Mouse (Mus musculus) forebrain, postnatal 0 days (tissue): ENCODE results near the gene Vps8. TPM values are rescaled to one million over a fixed set of nuclear protein-coding genes. Genes with fewer than 3 reads are reported as not detected.

Experiments used
- ATAC-seq: fragments of 200-750 bp; cut with Nextera tagmentation; 2 replicates; pipeline ENCODE4 v1.8.0; 2017; ENCODE audit warnings: mild to moderate bottlenecking, moderate library complexity
- DNase-seq: peaks from one replicate; pipeline ENCODE4 v3.0.0-alpha.2; 2015
- H3K27ac ChIP-seq: fragments of 300-500 bp; sonication (generic); 2 replicates; pipeline ENCODE4 v1.5.1; 2014; ENCODE audit warnings: low read depth, mild to moderate bottlenecking, antibody characterized with exemption, low read length, moderate library complexity, mixed read lengths
- H3K27me3 ChIP-seq: fragments of 300-500 bp; sonication (generic); 2 replicates; pipeline ENCODE4 v1.6.1; 2014; ENCODE audit warnings: mild to moderate bottlenecking, low read length, mixed read lengths; ENCODE audit not compliant: insufficient read depth
- H3K36me3 ChIP-seq: fragments of 300-500 bp; sonication (generic); 2 replicates; pipeline ENCODE4 v1.6.1; 2014; ENCODE audit warnings: mild to moderate bottlenecking, moderate library complexity; ENCODE audit not compliant: insufficient read depth
- H3K4me1 ChIP-seq: fragments of 300-500 bp; sonication (generic); 2 replicates; pipeline ENCODE4 v1.6.1; 2014; ENCODE audit warnings: antibody characterized with exemption; ENCODE audit not compliant: insufficient read depth
- H3K4me2 ChIP-seq: fragments of 300-500 bp; sonication (generic); 2 replicates; pipeline ENCODE4 v1.6.1; 2014; ENCODE audit warnings: low read depth, mild to moderate bottlenecking, moderate library complexity
- H3K4me3 ChIP-seq: fragments of 300-500 bp; sonication (generic); 2 replicates; pipeline ENCODE4 v1.5.1; 2014; ENCODE audit warnings: low read depth, low read length, mixed read lengths
- H3K9ac ChIP-seq: fragments of 300-500 bp; sonication (generic); 2 replicates; pipeline ENCODE4 v1.6.1; 2014; ENCODE audit warnings: mild to moderate bottlenecking
- H3K9me3 ChIP-seq: fragments of 300-500 bp; sonication (generic); 2 replicates; pipeline ENCODE4 v1.6.1; 2016; ENCODE audit warnings: low read length
- CTCF ChIP-seq: sonication (generic); IDR thresholded peaks from 2 replicates; pipeline ENCODE4 v1.5.1; 2016; ENCODE audit warnings: antibody characterized with exemption, control low read depth, low read depth
- WGBS: fragments of 180-500 bp; shearing (Covaris S2); extraction: QIAGEN DNeasy Blood & Tissue Kit; methylation state at CpG from one replicate; pipeline ENCODE4 v1.1.7; 2014; 5-methylcytosine and 5-hydroxymethylcytosine counted together
- polyA plus RNA-seq: library from polyadenylated mRNA; unstranded; fragments of >200 nt; fragmentation: Nextera tagmentation; extraction: Ambion mirVana; gene quantifications from 2 replicates; pipeline ENCODE4 v1.2.1, GENCODE M21; 2015
- total RNA-seq: library from RNA; depleted of rRNA; stranded (reverse); fragments of >200 nt; gene quantifications from 2 replicates; pipeline ENCODE4 v1.2.3, GENCODE M21; 2014

Vps8 gene
- total and polyA plus RNA-seq, 2 experiments from 2014 or later, result 24.2 to 35.9 TPM

DNA sequence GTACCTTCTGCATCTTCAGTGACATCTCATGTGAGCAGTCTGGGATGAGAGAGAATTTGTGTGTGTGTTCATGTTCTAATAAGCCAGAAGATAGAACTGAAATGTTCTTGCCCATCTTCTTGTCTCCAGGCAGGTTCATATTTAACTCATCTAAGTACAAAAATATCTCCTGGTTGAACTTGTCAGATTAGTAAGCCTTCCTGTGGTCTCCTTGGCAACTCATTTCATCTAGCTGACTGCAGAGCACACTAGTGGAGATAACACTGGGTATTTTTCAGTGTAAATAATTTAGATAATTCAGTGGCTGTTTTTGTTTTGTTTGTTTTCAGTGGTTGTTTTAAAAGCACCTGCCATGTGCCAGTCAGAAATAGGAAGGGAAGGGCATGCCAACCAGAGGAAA, 96.9 kb downstream of the Vps8 start:
- ATAC-seq, result peak; percentile 74; the same call in 1 of the 2 replicates
- Histone ChIP-seq H3K4me3 (no peak overlapping the region), H3K4me2 (no peak overlapping the region), H3K36me3 (peaks cover 3% of the 10 kb centered on the region; the same call in 1 of the 2 replicates), H3K9ac (no peak overlapping the region), H3K9me3 (no peaks in the 10 kb centered on the region), H3K27me3 (no peaks in the 10 kb centered on the region), H3K4me1 (no peaks in the 10 kb centered on the region), H3K27ac (no peak overlapping the region)
- peak; percentile 16 for DNase-seq
- TF ChIP-seq CTCF, result no peak

DNA sequence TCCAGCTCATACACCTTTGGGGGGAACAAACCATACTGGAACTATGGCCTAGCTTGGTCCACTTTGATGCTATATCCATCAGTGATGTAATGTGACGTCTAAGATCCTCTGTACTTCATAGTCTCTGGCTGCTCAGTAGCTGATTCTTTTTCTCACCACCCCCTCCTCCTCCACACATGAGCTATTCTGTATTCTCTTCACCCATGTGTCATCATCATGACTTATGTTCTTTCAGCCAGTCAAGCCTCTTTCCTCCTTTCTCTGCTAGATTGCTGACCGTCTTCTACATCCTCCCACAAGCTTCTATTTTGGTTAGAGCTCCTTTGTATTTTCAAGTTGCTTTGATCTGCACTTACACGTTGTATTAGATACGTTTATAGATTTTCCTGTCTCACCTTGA, 100.8 kb downstream of the Vps8 start:
- no peak overlapping the region for H3K27ac ChIP-seq
- ATAC-seq, result no peak
- TF ChIP-seq CTCF, result no peak
- H3K4me3 ChIP-seq, result no peak overlapping the region
- H3K4me2 ChIP-seq, result no peak overlapping the region
- no peak overlapping the region for H3K9ac ChIP-seq
- no peak for DNase-seq
- 83% methylated on average over 4 of the region's 4 CpGs for WGBS
- no peaks in the 10 kb centered on the region for H3K27me3 ChIP-seq
- H3K4me1 ChIP-seq, result no peaks in the 10 kb centered on the region
- H3K36me3 ChIP-seq, result peaks cover 8% of the 10 kb centered on the region; the same call in 1 of the 2 replicates
- H3K9me3 ChIP-seq, result no peaks in the 10 kb centered on the region

DNA sequence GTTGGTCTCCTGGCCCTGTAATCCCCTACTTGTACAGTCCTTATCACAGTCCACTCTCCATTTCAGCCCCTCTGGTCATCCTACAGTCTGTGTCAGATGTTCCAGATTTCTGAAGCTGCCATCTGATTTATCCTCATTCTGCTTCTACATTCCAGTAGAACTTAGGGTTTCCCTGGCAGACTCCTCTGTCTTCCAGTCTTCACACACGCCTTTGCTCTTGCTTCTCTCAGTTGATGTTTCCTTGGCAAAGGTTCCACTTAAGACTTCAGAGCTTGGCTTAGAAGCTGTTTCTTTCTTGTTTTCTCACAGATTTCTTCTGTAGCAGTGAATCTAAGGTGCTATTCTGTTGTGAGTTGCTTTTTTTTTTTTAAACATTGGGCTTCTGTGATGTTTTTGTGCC, 102.5 kb downstream of the Vps8 start:
- WGBS, result 87% methylated on average over 1 of the region's 1 CpGs
- H3K9ac ChIP-seq, result no peak overlapping the region
- no peaks in the 10 kb centered on the region for H3K4me1 ChIP-seq
- no peaks in the 10 kb centered on the region for H3K27me3 ChIP-seq
- H3K4me3 ChIP-seq, result no peak overlapping the region
- peaks cover 5% of the 10 kb centered on the region; the same call in 1 of the 2 replicates for H3K36me3 ChIP-seq
- DNase-seq (no peak), ATAC-seq (peak; percentile 18; the same call in 1 of the 2 replicates)
- no peak overlapping the region for H3K4me2 ChIP-seq
- H3K9me3 ChIP-seq, result no peaks in the 10 kb centered on the region
- H3K27ac ChIP-seq, result no peak overlapping the region
- TF ChIP-seq CTCF, result no peak

DNA sequence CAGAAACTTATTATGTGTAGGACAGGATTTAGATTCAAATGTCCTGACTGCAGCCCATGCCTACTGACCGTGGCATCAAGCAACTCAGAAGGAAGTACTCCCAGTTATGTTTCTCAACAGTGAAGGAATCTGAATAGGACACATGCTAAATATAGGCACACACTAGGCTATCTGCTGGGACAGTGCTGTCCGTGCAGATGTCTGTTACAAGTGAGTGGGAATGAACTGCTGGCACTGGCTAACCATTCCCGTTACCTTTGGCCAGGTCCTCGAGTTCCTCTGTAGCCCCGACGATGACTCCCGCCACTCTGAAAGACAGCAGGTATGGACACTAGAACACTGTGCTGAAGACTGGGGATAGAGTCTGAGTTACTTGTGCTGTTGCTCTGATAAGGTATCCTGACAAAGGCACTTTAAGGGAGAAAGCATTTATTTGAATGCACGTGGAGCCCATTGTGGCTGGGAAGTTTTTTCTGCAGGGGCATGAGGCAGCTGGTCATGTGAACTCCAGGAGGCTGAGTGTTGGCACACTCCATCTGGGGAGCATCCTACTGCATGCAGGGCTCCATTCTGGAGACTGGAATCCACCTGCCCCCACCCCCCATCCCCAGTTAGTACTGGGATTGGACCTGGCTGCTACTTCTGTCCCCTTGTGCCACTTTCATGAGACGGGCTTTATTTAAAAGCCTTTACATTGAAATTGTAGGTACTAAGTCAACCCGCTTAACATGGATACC, 104.5 kb downstream of the Vps8 start:
- H3K36me3 ChIP-seq, result peaks cover 8% of the 10 kb centered on the region; the same call in 1 of the 2 replicates
- no peaks in the 10 kb centered on the region for H3K27me3 ChIP-seq
- no peaks in the 10 kb centered on the region for H3K9me3 ChIP-seq
- no peak overlapping the region for H3K27ac ChIP-seq
- no peak overlapping the region for H3K4me3 ChIP-seq
- no peak for DNase-seq
- TF ChIP-seq CTCF, result no peak
- ATAC-seq, result no peak
- no peak overlapping the region for H3K4me2 ChIP-seq
- H3K4me1 ChIP-seq, result no peaks in the 10 kb centered on the region
- WGBS, result 89% methylated on average over 10 of the region's 10 CpGs
- no peak overlapping the region for H3K9ac ChIP-seq

DNA sequence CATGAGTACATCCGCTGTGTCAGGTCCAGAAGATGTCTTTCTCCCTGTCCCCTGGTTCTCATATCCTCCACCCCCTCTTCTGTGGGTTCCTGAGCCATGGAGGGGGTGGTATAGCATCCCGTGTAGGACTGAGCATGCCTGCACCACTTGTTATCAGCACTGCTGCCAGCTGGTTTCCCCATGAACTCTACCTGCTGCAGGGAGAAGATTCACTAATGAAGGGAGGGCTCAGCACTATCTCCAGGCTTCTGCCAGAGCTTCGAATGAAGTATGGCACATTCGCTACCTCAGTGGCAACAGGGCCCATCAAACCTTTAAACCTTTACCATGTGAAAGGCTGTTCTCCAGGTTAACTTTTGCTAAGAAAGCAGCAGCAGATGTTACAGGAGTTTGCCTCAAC, 110.6 kb downstream of the Vps8 start:
- no peak overlapping the region for H3K27ac ChIP-seq
- WGBS, result 92% methylated on average over 4 of the region's 4 CpGs
- no peak for ATAC-seq

DNA sequence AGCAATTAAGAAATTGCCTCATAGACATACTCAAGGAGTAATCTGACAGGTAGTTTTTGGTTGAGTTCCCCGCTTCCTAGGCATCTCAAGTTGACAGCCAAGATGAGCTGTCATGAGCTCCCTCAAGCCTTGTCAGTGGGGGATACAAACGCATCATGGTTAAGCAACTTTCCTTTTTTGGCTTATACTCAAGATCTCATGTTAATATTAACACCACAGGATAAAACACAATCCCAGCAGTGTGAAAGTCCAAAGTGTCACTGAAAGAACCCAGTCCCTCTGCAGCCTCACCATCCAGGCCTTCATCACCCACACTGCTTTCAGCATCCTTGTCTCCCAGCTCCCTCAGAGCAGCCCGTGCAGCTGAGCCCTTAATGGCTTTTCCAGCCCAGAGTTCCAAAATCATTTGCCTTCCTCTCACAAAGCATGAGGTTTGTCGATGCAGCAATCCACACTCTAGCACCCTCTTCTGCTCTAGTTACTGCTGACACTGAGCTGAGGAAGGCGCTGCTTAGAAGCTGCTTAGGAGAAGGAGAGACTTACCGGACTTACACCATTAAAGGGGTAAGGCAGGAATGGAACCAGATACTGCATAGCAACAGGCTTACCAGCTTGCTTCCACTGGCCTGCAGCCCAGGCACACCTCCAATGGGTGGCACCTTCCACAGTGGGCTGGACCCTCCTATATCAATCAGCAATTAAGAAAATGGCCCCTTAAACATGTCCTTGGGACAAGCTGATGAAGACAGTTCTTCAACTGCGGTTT, 113.5 kb downstream of the Vps8 start:
- H3K4me1 ChIP-seq, result no peaks in the 10 kb centered on the region
- TF ChIP-seq CTCF, result no peak
- no peak for DNase-seq
- no peaks in the 10 kb centered on the region for H3K9me3 ChIP-seq
- no peak overlapping the region for H3K4me3 ChIP-seq
- no peak overlapping the region for H3K27ac ChIP-seq
- peaks cover 18% of the 10 kb centered on the region; the same call in 1 of the 2 replicates for H3K36me3 ChIP-seq
- no peak overlapping the region for H3K9ac ChIP-seq
- no peaks in the 10 kb centered on the region for H3K27me3 ChIP-seq
- WGBS, result 79% methylated on average over 7 of the region's 7 CpGs
- ATAC-seq, result peak; percentile 29; the same call in 1 of the 2 replicates
- no peak overlapping the region for H3K4me2 ChIP-seq

More for the DNA sequence above, 110.6 kb downstream of the Vps8 start:
- Histone ChIP-seq H3K36me3 (peaks cover 21% of the 10 kb centered on the region), H3K4me3 (no peak overlapping the region), H3K4me1 (no peaks in the 10 kb centered on the region), H3K4me2 (no peak overlapping the region), H3K9me3 (no peaks in the 10 kb centered on the region), H3K27me3 (no peaks in the 10 kb centered on the region), H3K9ac (no peak overlapping the region)
- no peak for TF ChIP-seq CTCF
- DNase-seq, result no peak

DNA sequence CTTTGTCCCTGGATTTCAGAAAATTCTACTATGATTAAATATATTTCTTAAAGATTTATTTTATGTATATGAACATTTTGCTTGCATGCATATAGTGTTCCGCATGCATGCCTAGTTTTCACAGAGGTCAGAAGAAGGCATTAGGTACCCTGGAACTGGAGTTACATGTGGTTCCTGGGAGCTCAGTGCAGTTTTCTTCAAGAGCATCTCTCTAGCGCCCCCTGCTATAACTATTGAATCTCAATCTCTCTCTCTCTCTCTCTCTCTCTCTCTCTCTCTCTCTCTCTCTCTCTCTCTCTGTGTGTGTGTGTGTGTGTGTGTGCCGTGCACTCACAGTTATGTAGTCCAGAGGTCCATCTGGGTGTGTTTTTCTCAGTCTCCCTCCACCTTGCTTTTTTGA, 114.4 kb downstream of the Vps8 start:
- peak; percentile 38 for TF ChIP-seq CTCF
- H3K4me2 ChIP-seq, result no peak overlapping the region
- H3K4me1 ChIP-seq, result no peaks in the 10 kb centered on the region
- no peaks in the 10 kb centered on the region for H3K27me3 ChIP-seq
- H3K9me3 ChIP-seq, result no peaks in the 10 kb centered on the region
- H3K4me3 ChIP-seq, result no peak overlapping the region
- WGBS, result 64% methylated on average over 3 of the region's 3 CpGs
- DNase-seq, result no peak
- H3K27ac ChIP-seq, result no peak overlapping the region
- H3K9ac ChIP-seq, result no peak overlapping the region
- ATAC-seq, result no peak
- peaks cover 18% of the 10 kb centered on the region; the same call in 1 of the 2 replicates for H3K36me3 ChIP-seq
